Mouse (Mus musculus): ENCODE data around the gene Nudt3. TPM values are rescaled to one million over a fixed set of nuclear protein-coding genes. Genes with fewer than 3 reads are reported as not detected.

Nudt3 gene
- total and polyA plus RNA-seq, 3 experiments = 54.4 to 69.2 (median 58.3) TPM

DNA sequence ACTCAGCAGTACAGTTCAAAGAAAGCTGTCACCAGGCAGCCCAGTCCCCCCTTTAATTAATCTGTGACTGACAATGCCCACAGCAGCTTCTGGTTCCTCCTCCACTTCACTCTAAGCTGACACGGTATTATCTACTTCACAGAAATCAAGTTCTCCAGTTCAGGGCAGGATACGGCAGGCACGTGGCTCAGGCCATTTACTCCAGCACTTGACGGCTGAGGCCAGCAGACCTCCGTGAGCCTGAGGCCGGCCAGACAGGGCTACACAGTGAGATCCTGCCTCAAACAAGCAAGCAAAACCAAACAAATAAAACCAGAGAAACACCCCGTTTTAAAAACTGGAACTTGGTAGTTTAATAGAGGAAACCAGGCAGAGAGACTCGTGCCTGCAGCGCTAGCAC lies 36.6 kb downstream of the Nudt3 start:
- H3K4me2 ChIP-seq (ENCODE audit: insufficient read depth, low read depth, poor library complexity, severe bottlenecking) = no peak overlapping the region
- no peaks in the 10 kb centered on the region for H3K79me2 ChIP-seq (replicated peaks; ENCODE audit: control insufficient read depth, extremely low read depth, insufficient read depth, poor library complexity, severe bottlenecking)
- H3K4me3 ChIP-seq (replicated peaks in 1 of 3; ENCODE audit: low read depth in 2 of 3, low read length in 2 of 3, poor library complexity in 1 of 3) = no peak overlapping the region
- dilution Hi-C loops (cut with MboI; ENCODE audit: extremely low pct_ligation_motif_present, extremely low pct_unique_long_range_greater_than_20kb, low sequenced_read_pairs) = no loop called here
- DNase-seq (ENCODE audit: extremely low read depth) = no peak
- H3K27me3 ChIP-seq (replicated peaks) = no peaks in the 10 kb centered on the region
- peaks cover 30 to 92% of the 10 kb centered on the region in 2 experiments for H3K36me3 ChIP-seq (replicated peaks in 1 of 2; ENCODE audit: control insufficient read depth in 1 of 2, insufficient read depth in 1 of 2, low read length in 1 of 2)
- no peaks in the 10 kb centered on the region for H3K9me3 ChIP-seq (replicated peaks; ENCODE audit: low read length)
- in situ Hi-C loops (cut with MboI; ENCODE audit: low pct_ligation_motif_present, low pct_unique_long_range_greater_than_20kb, low sequenced_read_pairs) = no loop called here
- H3K9ac ChIP-seq (ENCODE audit: insufficient read depth, low read depth) = no peak overlapping the region
- no peak for TF ChIP-seq BHLHE40 (IDR thresholded peaks at IDR 0.05; ENCODE audit: low read depth, low read length)
- TF ChIP-seq GABPA (IDR thresholded peaks at IDR 0.05; ENCODE audit: insufficient replicate concordance, low read depth, low read length) = no peak
- no peak for TF ChIP-seq JUN (IDR thresholded peaks at IDR 0.05; ENCODE audit: insufficient read depth, low read depth, low read length)
- no peak for TF ChIP-seq UBTF (IDR thresholded peaks at IDR 0.05; ENCODE audit: low read depth, low read length)
- TF ChIP-seq ZNF384 (IDR thresholded peaks at IDR 0.05; ENCODE audit: low read depth, low read length) = no peak
- no peak for TF ChIP-seq CHD1 (IDR thresholded peaks at IDR 0.05; ENCODE audit: low read depth, low read length)
- TF ChIP-seq RCOR1 (conservative IDR thresholded peaks at IDR 0.05; ENCODE audit: low read depth, low read length) = no peak
- no peak for TF ChIP-seq SIN3A (IDR thresholded peaks at IDR 0.05; ENCODE audit: low read length)
- TF ChIP-seq HCFC1 (IDR thresholded peaks at IDR 0.05; ENCODE audit: low read depth, low read length) = no peak
- H3K4me1 ChIP-seq (ENCODE audit: control insufficient read depth in 1 of 2, insufficient read depth in 2 of 2) = peaks cover 9 to 39% of the 10 kb centered on the region in 2 experiments; a peak in 2 of 4 replicates
- no peak overlapping the region for H3K27ac ChIP-seq (ENCODE audit: insufficient read depth, low read depth)

DNA sequence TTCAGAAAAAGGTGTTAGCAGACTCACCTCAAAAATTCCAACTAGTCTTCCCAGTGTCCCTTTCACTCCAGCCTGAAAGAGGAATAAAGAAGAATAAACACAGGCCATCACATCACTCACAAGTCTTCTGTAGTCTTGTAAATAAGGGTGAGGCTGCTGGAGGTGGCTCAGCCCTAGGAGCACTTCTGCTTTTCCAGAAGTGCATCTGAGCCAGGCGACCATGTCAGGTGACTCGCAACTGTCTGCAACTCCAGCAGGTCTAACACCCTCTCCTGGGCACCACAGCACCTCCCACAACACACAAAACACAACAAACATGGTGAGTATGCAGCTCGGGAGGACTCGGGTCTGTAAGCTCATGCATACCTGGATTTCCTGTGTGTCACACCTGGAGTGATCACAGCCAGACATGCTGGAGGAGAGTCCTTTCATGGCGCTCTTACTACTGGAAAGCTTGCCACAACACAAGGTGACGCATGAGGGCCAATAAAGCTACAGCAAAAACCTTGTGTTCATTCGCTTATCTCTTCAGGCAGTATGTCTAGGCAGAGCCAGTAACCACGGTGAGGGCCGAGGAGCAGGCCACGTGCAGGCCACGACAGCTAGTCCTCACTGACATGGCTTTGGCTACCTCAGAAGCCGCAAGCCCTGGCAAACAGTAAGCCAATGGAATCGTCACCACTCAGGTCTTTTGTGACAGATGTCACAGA lies 40.0 kb downstream of the Nudt3 start:
- Histone ChIP-seq H3K27ac (ENCODE audit: insufficient read depth, low read depth) (no peak overlapping the region), H3K27me3 (replicated peaks) (no peaks in the 10 kb centered on the region), H3K9me3 (replicated peaks; ENCODE audit: low read length) (no peaks in the 10 kb centered on the region), H3K9ac (ENCODE audit: insufficient read depth, low read depth) (no peak overlapping the region), H3K4me1 (ENCODE audit: control insufficient read depth in 1 of 2, insufficient read depth in 2 of 2) (peaks cover 12 to 55% of the 10 kb centered on the region in 2 experiments), H3K79me2 (replicated peaks; ENCODE audit: control insufficient read depth, extremely low read depth, insufficient read depth, poor library complexity, severe bottlenecking) (no peaks in the 10 kb centered on the region), H3K4me2 (ENCODE audit: insufficient read depth, low read depth, poor library complexity, severe bottlenecking) (no peak overlapping the region), H3K4me3 (replicated peaks in 1 of 3; ENCODE audit: low read depth in 2 of 3, low read length in 2 of 3, poor library complexity in 1 of 3) (no peak overlapping the region), H3K36me3 (replicated peaks in 1 of 2; ENCODE audit: control insufficient read depth in 1 of 2, insufficient read depth in 1 of 2, low read length in 1 of 2) (peaks cover 36 to 88% of the 10 kb centered on the region in 2 experiments)
- no peak for DNase-seq (ENCODE audit: extremely low read depth)
- in situ Hi-C loops (cut with MboI; ENCODE audit: low pct_ligation_motif_present, low pct_unique_long_range_greater_than_20kb, low sequenced_read_pairs) (no loop called here), dilution Hi-C loops (cut with MboI; ENCODE audit: extremely low pct_ligation_motif_present, extremely low pct_unique_long_range_greater_than_20kb, low sequenced_read_pairs) (no loop called here)
- no peak for TF ChIP-seq MAZ (IDR thresholded peaks at IDR 0.05; ENCODE audit: low read depth, low read length)
- TF ChIP-seq BHLHE40 (IDR thresholded peaks at IDR 0.05; ENCODE audit: low read depth, low read length) = peak; percentile 18; the same call in 1 of the 2 replicates

DNA sequence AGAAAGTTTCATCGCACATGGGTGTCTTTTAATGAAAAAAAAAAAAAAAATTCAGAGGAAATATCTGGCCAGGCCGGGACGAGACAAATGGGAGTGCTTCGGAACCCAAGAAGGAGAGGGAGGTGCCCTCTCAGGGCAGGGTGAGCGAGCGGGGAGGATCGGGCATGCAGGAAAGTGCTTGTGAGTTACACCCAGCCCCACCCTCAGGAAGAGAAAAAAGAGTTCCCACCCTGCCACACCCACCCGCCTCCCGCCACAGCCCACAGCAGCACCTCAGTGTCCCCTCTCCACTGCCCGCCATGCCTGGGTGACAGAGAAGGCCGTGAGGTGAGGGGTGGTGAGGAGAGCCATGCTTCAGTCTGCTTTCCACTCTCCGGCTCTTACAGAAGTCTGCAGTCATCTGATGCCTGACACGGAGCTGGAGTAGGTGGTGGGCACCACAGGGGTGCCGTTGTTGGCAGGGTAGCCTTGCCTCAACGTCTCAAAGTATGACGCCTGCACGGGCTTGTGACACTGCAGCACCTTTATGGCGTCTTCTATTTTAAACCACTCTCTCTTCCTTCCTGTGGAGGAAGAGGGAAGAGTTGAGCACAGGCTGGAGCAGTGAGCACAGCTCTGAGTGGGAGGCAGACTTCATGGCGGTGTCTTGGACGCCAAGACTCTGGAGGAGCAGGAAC lies 42.8 kb downstream of the Nudt3 start:
- no peak overlapping the region for H3K4me2 ChIP-seq (ENCODE audit: insufficient read depth, low read depth, poor library complexity, severe bottlenecking)
- H3K9me3 ChIP-seq (replicated peaks; ENCODE audit: low read length) = no peaks in the 10 kb centered on the region
- H3K9ac ChIP-seq (ENCODE audit: insufficient read depth, low read depth) = no peak overlapping the region
- H3K4me1 ChIP-seq (ENCODE audit: control insufficient read depth in 1 of 2, insufficient read depth in 2 of 2) = peaks cover 12 to 55% of the 10 kb centered on the region in 2 experiments
- in situ Hi-C loops (cut with MboI; ENCODE audit: low pct_ligation_motif_present, low pct_unique_long_range_greater_than_20kb, low sequenced_read_pairs) (no loop called here), dilution Hi-C loops (cut with MboI; ENCODE audit: extremely low pct_ligation_motif_present, extremely low pct_unique_long_range_greater_than_20kb, low sequenced_read_pairs) (no loop called here)
- peaks cover 44 to 83% of the 10 kb centered on the region in 2 experiments for H3K36me3 ChIP-seq (replicated peaks in 1 of 2; ENCODE audit: control insufficient read depth in 1 of 2, insufficient read depth in 1 of 2, low read length in 1 of 2)
- no peak overlapping the region for H3K4me3 ChIP-seq (replicated peaks in 1 of 3; ENCODE audit: low read depth in 2 of 3, low read length in 2 of 3, poor library complexity in 1 of 3)
- H3K27me3 ChIP-seq (replicated peaks) = no peaks in the 10 kb centered on the region
- H3K27ac ChIP-seq (ENCODE audit: insufficient read depth, low read depth) = no peak overlapping the region
- no peaks in the 10 kb centered on the region for H3K79me2 ChIP-seq (replicated peaks; ENCODE audit: control insufficient read depth, extremely low read depth, insufficient read depth, poor library complexity, severe bottlenecking)
- DNase-seq (ENCODE audit: extremely low read depth) = no peak
- TF ChIP-seq KAT2A (IDR thresholded peaks at IDR 0.05; ENCODE audit: insufficient replicate concordance, low read length) = no peak
- no peak for TF ChIP-seq ZNF384 (IDR thresholded peaks at IDR 0.05; ENCODE audit: low read depth, low read length)
- no peak for TF ChIP-seq USF2 (conservative IDR thresholded peaks at IDR 0.05; ENCODE audit: low read depth, low read length)
- no peak for TF ChIP-seq CTCF (conservative IDR thresholded peaks at IDR 0.05 in 1 of 2, IDR thresholded peaks at IDR 0.05 in 1 of 2; ENCODE audit: low read depth in 2 of 2, low read length in 2 of 2)
- no peak for TF ChIP-seq SIN3A (IDR thresholded peaks at IDR 0.05; ENCODE audit: low read length)
- no peak for TF ChIP-seq MAX (IDR thresholded peaks at IDR 0.05; ENCODE audit: low read length)
- TF ChIP-seq MAZ (IDR thresholded peaks at IDR 0.05; ENCODE audit: low read depth, low read length) = no peak
- TF ChIP-seq NRF1 (IDR thresholded peaks at IDR 0.05; ENCODE audit: low read depth, low read length) = no peak
- TF ChIP-seq MEF2A (IDR thresholded peaks at IDR 0.05; ENCODE audit: borderline replicate concordance, low read depth, low read length) = no peak
- no peak for TF ChIP-seq ELF1 (IDR thresholded peaks at IDR 0.05; ENCODE audit: low read depth, low read length)
- no peak for TF ChIP-seq POLR2A (IDR thresholded peaks at IDR 0.05; ENCODE audit: low read depth, low read length)
- TF ChIP-seq CHD1 (IDR thresholded peaks at IDR 0.05; ENCODE audit: low read depth, low read length) = no peak
- no peak for TF ChIP-seq IRF4 (IDR thresholded peaks at IDR 0.05; ENCODE audit: low read depth, low read length)
- TF ChIP-seq ZKSCAN1 (IDR thresholded peaks at IDR 0.05; ENCODE audit: borderline replicate concordance, low read depth, low read length) = no peak
- TF ChIP-seq JUND (conservative IDR thresholded peaks at IDR 0.05; ENCODE audit: low read depth, low read length) = no peak
- no peak for TF ChIP-seq MAFK (IDR thresholded peaks at IDR 0.05; ENCODE audit: insufficient replicate concordance, low read length)
- no peak for TF ChIP-seq POLR2AphosphoS2 (IDR thresholded peaks at IDR 0.05; ENCODE audit: low read depth, low read length)
